Mouse (Mus musculus): ENCODE data around the gene C4b. TPM values are rescaled to one million over a fixed set of nuclear protein-coding genes. Genes with fewer than 3 reads are reported as not detected.
"Not testable (repeated sequence)": the region's sequence is repeated elsewhere in the genome, so short reads cannot be mapped to it uniquely, and the experiment has no call there.

Gene C4b
- total and polyA plus RNA-seq, 2 experiments from 2014 or later = 1.1 to 1.9 TPM

DNA sequence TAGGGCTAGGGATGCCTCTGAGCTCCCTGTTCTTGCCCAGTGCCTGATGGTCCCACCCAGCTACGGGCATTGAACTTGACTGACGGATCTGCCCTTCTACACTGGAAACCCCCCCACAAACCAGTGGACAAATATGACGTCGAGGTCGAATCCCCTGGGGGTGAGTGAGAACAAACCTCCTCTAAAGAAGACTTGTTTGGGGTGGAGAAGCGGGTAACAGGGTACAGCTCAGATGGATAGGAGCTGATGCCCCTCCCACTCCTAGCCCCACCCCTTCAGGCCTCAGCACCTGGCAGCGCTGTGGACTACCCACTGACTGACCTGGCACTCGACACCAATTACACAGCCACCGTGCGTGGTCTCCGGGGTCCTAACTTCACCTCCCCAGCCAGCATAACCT is 26.3 kb downstream of the C4b start:
- no peaks in the 10 kb centered on the region for H3K4me1 ChIP-seq (ENCODE audit: insufficient read depth, low read length)
- H3K27me3 ChIP-seq (ENCODE audit: insufficient read depth, low read length) = no peaks in the 10 kb centered on the region
- no peak overlapping the region for H3K27ac ChIP-seq
- WGBS = 79% methylated on average over 11 of the region's 11 CpGs
- no peak overlapping the region for H3K9ac ChIP-seq (replicated peaks; ENCODE audit: low read length)
- DNase-seq (ENCODE audit: low spot score) = no peak
- no peaks in the 10 kb centered on the region for H3K9me3 ChIP-seq (ENCODE audit: low read length)
- ATAC-seq = no peak
- no peaks in the 10 kb centered on the region for H3K36me3 ChIP-seq (ENCODE audit: insufficient read depth, low read length)
- no peak for TF ChIP-seq CTCF (IDR thresholded peaks at IDR 0.05; ENCODE audit: low read depth)
- H3K4me3 ChIP-seq (ENCODE audit: low read length) = no peak overlapping the region
- no peak overlapping the region for H3K4me2 ChIP-seq (ENCODE audit: low read depth, low read length)

DNA sequence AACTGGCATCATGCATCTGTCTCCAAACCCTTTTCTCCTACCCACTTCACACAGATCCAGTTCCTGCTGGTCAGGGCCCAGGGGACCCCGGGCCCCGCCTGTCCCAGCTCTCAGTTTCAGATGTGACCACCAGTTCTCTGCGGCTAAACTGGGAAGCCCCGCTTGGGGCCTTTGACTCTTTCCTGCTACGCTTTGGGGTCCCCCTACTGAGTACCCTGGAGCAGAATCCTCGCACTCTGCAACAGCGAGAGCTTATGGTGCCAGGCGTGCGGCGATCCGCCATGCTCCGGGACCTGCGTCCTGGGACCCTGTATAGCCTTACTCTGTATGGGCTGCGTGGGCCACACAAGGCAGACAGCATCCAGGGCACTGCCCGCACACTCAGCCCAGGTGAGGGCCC is 27.4 kb downstream of the C4b start:
- Histone ChIP-seq H3K4me3 (ENCODE audit: low read length) (no peak overlapping the region), H3K27me3 (ENCODE audit: insufficient read depth, low read length) (no peaks in the 10 kb centered on the region), H3K4me1 (ENCODE audit: insufficient read depth, low read length) (no peaks in the 10 kb centered on the region), H3K9ac (replicated peaks; ENCODE audit: low read length) (no peak overlapping the region), H3K27ac (no peak overlapping the region), H3K4me2 (ENCODE audit: low read depth, low read length) (no peak overlapping the region), H3K36me3 (ENCODE audit: insufficient read depth, low read length) (no peaks in the 10 kb centered on the region), H3K9me3 (ENCODE audit: low read length) (no peaks in the 10 kb centered on the region)
- WGBS = 90% methylated on average over 15 of the region's 15 CpGs
- ATAC-seq (no peak), DNase-seq (ENCODE audit: low spot score) (no peak)
- no peak for TF ChIP-seq CTCF (IDR thresholded peaks at IDR 0.05; ENCODE audit: low read depth)

DNA sequence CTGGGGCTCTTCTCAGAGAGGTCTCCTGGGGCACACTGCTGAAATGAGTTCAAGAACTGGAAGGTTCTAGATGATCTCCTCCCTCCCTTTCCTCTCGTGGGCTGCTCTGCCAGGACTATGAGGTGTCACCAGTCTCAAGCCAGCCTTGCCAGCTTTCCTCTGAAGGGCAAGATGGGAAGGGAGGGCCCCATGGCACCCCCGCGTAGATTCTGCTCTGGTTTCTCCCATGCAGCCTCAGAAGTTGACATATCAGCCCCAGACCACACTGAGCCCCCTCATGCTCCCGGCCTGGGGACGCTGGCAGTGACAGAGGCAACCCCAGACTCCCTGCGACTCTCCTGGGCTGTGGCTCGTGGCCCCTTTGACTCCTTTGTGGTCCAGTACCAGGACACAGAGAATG is 28.2 kb downstream of the C4b start:
- H3K4me2 ChIP-seq (ENCODE audit: low read depth, low read length); H3K27ac ChIP-seq; H3K4me1 ChIP-seq (ENCODE audit: insufficient read depth, low read length); ATAC-seq; H3K36me3 ChIP-seq (ENCODE audit: insufficient read depth, low read length); H3K9me3 ChIP-seq (ENCODE audit: low read length); DNase-seq (ENCODE audit: low spot score); H3K9ac ChIP-seq (replicated peaks; ENCODE audit: low read length); H3K4me3 ChIP-seq (ENCODE audit: low read length); H3K27me3 ChIP-seq (ENCODE audit: insufficient read depth, low read length): not testable (repeated sequence)
- WGBS = 86% methylated on average over 6 of the region's 7 CpGs

DNA sequence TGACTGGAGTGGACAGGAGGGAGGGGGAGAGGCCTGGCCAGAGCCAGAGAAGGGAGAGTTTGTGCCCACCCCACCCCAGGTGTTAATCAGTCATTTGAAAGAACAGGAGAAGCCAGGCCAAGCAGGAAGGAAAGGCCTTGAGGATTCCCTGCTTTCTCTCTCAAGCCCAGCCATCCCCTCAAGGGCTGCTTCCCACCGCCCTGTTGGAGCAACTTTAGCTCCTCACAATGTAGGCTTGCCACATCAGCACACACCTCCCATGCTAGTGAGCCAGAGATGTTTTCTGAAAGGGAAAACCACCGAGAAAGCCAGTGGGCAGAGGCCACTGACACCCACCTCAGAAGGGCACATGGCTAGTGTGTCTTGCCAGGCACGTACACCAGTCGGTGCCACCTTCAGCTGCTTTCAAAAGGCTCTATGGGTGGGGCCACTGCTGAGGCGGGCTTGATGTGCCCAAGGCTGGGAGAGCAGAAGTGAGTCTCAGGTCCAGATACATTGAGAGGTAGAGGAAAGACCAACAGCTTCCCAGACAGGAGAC is 28.7 kb downstream of the C4b start:
- DNase-seq (ENCODE audit: low spot score); ATAC-seq; H3K27me3 ChIP-seq (ENCODE audit: insufficient read depth, low read length); H3K4me3 ChIP-seq (ENCODE audit: low read length); H3K27ac ChIP-seq; H3K9me3 ChIP-seq (ENCODE audit: low read length); H3K4me1 ChIP-seq (ENCODE audit: insufficient read depth, low read length); H3K36me3 ChIP-seq (ENCODE audit: insufficient read depth, low read length); H3K4me2 ChIP-seq (ENCODE audit: low read depth, low read length); H3K9ac ChIP-seq (replicated peaks; ENCODE audit: low read length): not testable (repeated sequence)
- WGBS = 84% methylated on average over 5 of the region's 5 CpGs

DNA sequence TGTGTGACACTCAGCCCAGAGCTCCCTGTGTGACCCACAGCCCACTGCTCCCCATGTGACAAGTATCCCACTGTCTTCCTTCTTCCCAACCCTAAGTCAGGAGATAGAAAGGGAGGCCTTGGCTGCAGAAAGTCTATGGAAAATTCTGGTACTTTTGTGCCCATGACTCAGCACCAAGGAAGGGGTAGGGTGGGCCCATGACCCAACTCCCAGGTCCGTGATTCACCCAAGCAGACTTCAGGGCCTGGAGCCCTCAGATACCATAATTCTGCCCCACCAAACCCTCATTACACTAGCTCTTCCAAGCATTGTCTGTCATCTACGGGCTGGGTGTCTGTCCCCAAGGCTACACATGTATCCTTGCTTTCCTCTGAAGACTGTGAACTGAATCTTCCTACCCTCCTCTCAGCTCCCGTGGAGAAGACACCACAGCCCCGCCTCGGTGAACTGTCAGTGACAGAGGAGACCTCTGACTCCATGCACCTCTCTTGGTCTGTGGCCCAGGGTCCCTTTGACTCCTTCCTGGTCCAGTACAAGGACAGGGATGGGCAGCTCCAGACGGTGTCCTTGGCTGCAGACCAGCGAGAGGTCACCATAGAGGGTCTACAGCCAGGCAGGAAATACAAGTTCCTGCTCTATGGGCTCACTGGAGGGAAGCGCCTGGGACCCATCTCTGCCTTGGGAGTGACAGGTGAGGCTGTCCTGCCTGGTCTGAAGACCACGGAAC is 29.3 kb downstream of the C4b start:
- H3K4me1 ChIP-seq (ENCODE audit: insufficient read depth, low read length); H3K27me3 ChIP-seq (ENCODE audit: insufficient read depth, low read length); H3K36me3 ChIP-seq (ENCODE audit: insufficient read depth, low read length); H3K4me3 ChIP-seq (ENCODE audit: low read length); H3K9me3 ChIP-seq (ENCODE audit: low read length); H3K27ac ChIP-seq; H3K4me2 ChIP-seq (ENCODE audit: low read depth, low read length); DNase-seq (ENCODE audit: low spot score); H3K9ac ChIP-seq (replicated peaks; ENCODE audit: low read length); ATAC-seq: not testable (repeated sequence)
- 82% methylated on average over 9 of the region's 9 CpGs for WGBS

DNA sequence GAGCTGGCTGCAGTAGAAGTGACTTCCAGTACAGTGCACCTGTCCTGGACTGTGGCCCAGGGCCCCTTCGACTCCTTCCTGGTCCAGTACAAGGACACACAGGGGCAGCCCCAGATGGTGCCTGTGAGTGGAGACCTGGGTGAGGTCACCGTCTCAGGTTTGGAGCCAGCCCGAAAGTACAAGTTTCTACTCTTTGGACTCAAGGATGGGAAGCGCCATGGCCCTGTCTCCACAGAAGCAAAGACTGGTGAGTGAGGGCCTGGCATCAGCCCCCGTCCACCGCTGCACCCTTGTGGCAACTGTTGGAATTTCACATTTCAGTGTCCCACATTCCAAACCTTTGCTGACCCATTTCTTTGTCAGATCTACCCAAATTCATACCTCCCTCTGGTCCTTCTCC is 30.7 kb downstream of the C4b start:
- no peaks in the 10 kb centered on the region for H3K4me1 ChIP-seq (ENCODE audit: insufficient read depth, low read length)
- H3K9ac ChIP-seq (replicated peaks; ENCODE audit: low read length) = no peak overlapping the region
- no peak overlapping the region for H3K4me2 ChIP-seq (ENCODE audit: low read depth, low read length)
- ATAC-seq (no peak), DNase-seq (ENCODE audit: low spot score) (peak; percentile 56)
- H3K36me3 ChIP-seq (ENCODE audit: insufficient read depth, low read length) = no peaks in the 10 kb centered on the region
- 51% methylated on average over 6 of the region's 6 CpGs for WGBS
- H3K9me3 ChIP-seq (ENCODE audit: low read length) = no peaks in the 10 kb centered on the region
- H3K27ac ChIP-seq = no peak overlapping the region
- H3K27me3 ChIP-seq (ENCODE audit: insufficient read depth, low read length) = no peaks in the 10 kb centered on the region
- no peak overlapping the region for H3K4me3 ChIP-seq (ENCODE audit: low read length)
- peak; percentile 68 for TF ChIP-seq CTCF (IDR thresholded peaks at IDR 0.05; ENCODE audit: low read depth)

DNA sequence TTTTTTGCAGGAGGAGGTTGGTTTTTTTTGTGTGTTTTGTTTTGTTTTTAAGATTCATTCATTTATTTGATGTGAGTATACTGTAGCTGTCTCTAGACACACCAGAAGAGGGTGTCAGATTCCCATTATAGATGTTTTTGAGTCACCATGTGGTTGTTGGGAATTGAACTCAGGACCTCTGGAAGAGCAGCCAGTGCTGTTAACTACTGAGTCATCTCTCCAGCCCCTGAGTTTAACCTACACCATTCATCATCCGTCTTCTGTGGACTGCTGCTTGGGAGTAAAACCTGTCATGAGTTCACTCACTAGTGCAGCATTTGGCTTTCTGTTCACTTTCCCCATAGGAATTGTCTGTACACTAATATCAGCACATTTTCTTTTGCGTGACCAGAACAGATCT is 37.2 kb downstream of the C4b start:
- not testable (repeated sequence) for ATAC-seq; H3K9ac ChIP-seq (replicated peaks; ENCODE audit: low read length); H3K4me1 ChIP-seq (ENCODE audit: insufficient read depth, low read length); DNase-seq (ENCODE audit: low spot score); H3K4me2 ChIP-seq (ENCODE audit: low read depth, low read length); H3K9me3 ChIP-seq (ENCODE audit: low read length); H3K36me3 ChIP-seq (ENCODE audit: insufficient read depth, low read length); H3K4me3 ChIP-seq (ENCODE audit: low read length); H3K27me3 ChIP-seq (ENCODE audit: insufficient read depth, low read length); H3K27ac ChIP-seq
- WGBS = 87% methylated on average over 2 of the region's 2 CpGs

Data from hindbrain, postnatal 0 days (tissue).